Mouse (Mus musculus) neural tube, embryonic 13.5 days (tissue): Measurements from ENCODE around the gene Pla2g10. TPM values are rescaled to one million over a fixed set of nuclear protein-coding genes. Genes with fewer than 3 reads are reported as not detected.
A peak's percentile ranks its signal among the peaks of the same experiment; 100 is the strongest.
"Not testable (repeated sequence)": the region's sequence is repeated elsewhere in the genome, so short reads cannot be mapped to it uniquely, and the experiment has no call there.

Experiments used
- ATAC-seq: fragments of 200-750 bp; cut with Nextera tagmentation; 2 replicates; pipeline ENCODE4 v1.8.0; 2017; ENCODE audit warnings: low read depth, mild to moderate bottlenecking, moderate TSS enrichment, moderate library complexity
- H3K27ac ChIP-seq: fragments of 300-500 bp; sonication (generic); replicated peaks from 2 replicates; pipeline ENCODE4 v1.5.1; 2015; ENCODE audit warnings: moderate library complexity, mild to moderate bottlenecking, inconsistent platforms
- H3K27me3 ChIP-seq: fragments of 300-500 bp; sonication (generic); 2 replicates; pipeline ENCODE4 v1.6.1; 2015; ENCODE audit warnings: mild to moderate bottlenecking, inconsistent platforms
- H3K36me3 ChIP-seq: fragments of 300-500 bp; sonication (generic); 2 replicates; pipeline ENCODE4 v1.6.1; 2015; ENCODE audit warnings: mild to moderate bottlenecking, inconsistent platforms
- H3K4me1 ChIP-seq: fragments of 300-500 bp; sonication (generic); replicated peaks from 2 replicates; pipeline ENCODE4 v1.6.1; 2015; ENCODE audit warnings: inconsistent platforms
- H3K4me2 ChIP-seq: fragments of 300-500 bp; sonication (generic); 2 replicates; pipeline ENCODE4 v1.6.1; 2015; ENCODE audit warnings: inconsistent platforms, mild to moderate bottlenecking, moderate library complexity
- H3K4me3 ChIP-seq: fragments of 300-500 bp; sonication (generic); 2 replicates; pipeline ENCODE4 v1.5.1; 2015; ENCODE audit warnings: mild to moderate bottlenecking, inconsistent platforms
- H3K9ac ChIP-seq: fragments of 300-500 bp; sonication (generic); 2 replicates; pipeline ENCODE4 v1.6.1; 2015; ENCODE audit warnings: moderate library complexity, mild to moderate bottlenecking, inconsistent platforms
- H3K9me3 ChIP-seq: fragments of 300-500 bp; sonication (generic); 2 replicates; pipeline ENCODE4 v1.6.1; 2016; ENCODE audit warnings: inconsistent platforms
- WGBS: fragments of 180-500 bp; shearing (Covaris S2); methylation state at CpG from one replicate; pipeline ENCODE4 v1.1.7; 2015; 5-methylcytosine and 5-hydroxymethylcytosine counted together
- polyA plus RNA-seq: library from polyadenylated mRNA; unstranded; fragments of >200 nt; fragmentation: Nextera tagmentation; extraction: Ambion mirVana; gene quantifications from 2 replicates; pipeline ENCODE4 v1.2.1, GENCODE M21; 2015

The Pla2g10 gene
- polyA plus RNA-seq, 1 experiment from 2014 or later, result 2.1 TPM

DNA sequence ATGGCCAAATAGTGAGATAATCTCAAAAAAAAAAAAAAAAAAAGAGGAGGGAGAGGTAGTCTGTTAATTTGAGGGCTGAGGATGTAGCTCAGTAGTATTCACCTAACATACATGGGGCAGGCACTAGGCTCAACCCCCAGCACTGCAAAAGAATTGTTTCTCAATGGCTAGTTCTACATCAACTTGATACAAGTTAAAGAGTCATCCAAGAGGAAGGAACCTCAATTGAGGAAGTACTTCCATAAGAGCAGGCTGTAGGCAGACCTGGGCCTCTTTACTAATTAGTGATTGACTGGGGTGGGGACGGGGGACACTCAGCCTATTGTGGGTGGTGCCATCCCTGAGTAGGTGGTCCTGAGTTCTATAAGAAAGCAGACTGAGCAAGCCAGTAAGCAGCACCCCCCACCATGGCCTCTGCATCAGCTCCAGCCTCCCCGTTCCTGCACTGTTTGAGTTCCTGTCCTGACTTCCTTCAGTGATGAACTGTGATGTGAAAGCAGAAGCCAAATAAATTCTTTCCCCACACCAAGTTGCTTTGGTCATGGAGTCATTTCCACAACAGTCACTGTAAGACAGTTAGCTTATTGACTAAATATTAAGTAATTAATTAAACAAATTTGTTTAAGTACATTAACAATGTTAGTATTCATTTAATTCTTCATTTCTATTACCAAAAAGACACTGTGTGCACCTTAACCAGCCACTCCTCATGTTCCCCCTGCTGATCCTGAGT is 13.8 kb downstream of the Pla2g10 start:
- H3K9ac ChIP-seq, result no peak overlapping the region
- H3K4me3 ChIP-seq, result no peak overlapping the region
- H3K4me2 ChIP-seq, result no peak overlapping the region
- H3K27ac ChIP-seq, result no peak overlapping the region
- H3K27me3 ChIP-seq, result no peaks in the 10 kb centered on the region
- no peaks in the 10 kb centered on the region for H3K9me3 ChIP-seq
- WGBS, result 85% methylated on average over 2 of the region's 2 CpGs
- H3K36me3 ChIP-seq, result no peaks in the 10 kb centered on the region
- H3K4me1 ChIP-seq, result no peaks in the 10 kb centered on the region
- no peak for ATAC-seq

DNA sequence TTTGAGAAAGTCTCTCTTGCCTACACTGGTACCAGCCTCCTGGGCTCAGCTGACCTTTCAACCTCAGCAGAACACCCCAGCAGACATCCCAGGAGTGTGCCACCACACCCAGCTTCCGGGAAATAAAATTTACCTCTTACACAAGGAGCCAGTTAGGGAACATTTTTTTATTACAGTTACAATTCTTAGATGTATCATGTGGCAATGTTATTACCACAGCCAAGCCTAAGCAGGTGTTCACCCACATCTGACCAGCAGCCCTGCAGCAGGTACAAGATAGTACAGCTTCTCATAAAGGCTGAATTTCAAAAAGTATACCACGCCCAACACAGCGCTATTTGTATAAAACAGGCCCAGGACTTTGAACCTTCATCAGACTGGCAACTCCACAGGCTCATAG is 15.9 kb downstream of the Pla2g10 start:
- 92% methylated on average over 3 of the region's 3 CpGs for WGBS
- Histone ChIP-seq H3K27ac (no peak overlapping the region), H3K9ac (no peak overlapping the region), H3K9me3 (no peaks in the 10 kb centered on the region), H3K27me3 (no peaks in the 10 kb centered on the region), H3K4me1 (no peaks in the 10 kb centered on the region), H3K36me3 (no peaks in the 10 kb centered on the region), H3K4me2 (no peak overlapping the region), H3K4me3 (no peak overlapping the region)
- ATAC-seq, result no peak

DNA sequence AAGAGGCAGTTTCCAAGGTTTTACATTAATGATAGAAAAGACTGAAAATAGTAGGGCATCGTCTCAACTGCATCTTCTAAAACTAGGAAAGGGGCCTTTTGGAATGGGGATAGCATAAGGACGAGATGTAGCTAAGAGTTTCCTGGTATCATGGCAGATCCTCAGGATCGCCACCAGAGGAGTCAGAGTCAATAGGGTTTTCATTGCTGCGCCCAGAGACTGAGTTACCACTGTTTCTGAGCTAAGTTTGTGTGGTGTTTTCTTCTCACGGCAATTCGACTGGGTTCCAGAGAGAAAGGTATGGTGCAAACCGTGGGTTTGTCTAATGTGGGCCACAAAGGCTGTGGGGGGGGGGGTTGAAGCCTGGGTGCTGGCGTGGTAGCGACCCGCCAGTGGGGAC is 26.1 kb downstream of the Pla2g10 start:
- Histone ChIP-seq H3K4me1 (no peaks in the 10 kb centered on the region), H3K9ac (no peak overlapping the region), H3K4me3 (no peak overlapping the region), H3K36me3 (peaks cover 58% of the 10 kb centered on the region), H3K4me2 (no peak overlapping the region), H3K27me3 (no peaks in the 10 kb centered on the region), H3K9me3 (no peaks in the 10 kb centered on the region), H3K27ac (no peak overlapping the region)
- 92% methylated on average over 10 of the region's 10 CpGs for WGBS
- ATAC-seq, result no peak

DNA sequence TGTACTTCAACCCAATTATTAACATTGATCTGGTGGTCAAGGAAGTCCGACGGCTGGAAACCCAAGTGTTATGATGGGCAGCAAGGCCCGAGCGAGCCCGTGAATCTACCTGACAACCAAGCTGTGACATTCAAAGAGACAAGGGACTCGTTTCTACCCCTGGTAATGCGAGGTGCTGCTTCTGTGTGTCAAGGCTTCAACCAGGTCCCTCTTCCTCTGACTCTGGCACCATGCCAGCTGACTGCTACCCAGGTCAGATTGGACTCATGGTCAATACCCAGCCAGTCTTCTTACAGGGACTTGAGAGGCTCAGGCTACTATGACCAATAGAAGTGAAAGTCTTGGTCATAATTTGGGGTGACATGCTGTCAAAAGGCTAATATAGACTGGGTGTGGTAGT is 28.6 kb downstream of the Pla2g10 start:
- peaks cover 79% of the 10 kb centered on the region for H3K36me3 ChIP-seq
- H3K27me3 ChIP-seq, result no peaks in the 10 kb centered on the region
- no peak for ATAC-seq
- 96% methylated on average over 7 of the region's 7 CpGs for WGBS
- no peak overlapping the region for H3K4me3 ChIP-seq
- no peaks in the 10 kb centered on the region for H3K9me3 ChIP-seq
- H3K9ac ChIP-seq, result no peak overlapping the region
- no peak overlapping the region for H3K27ac ChIP-seq
- H3K4me1 ChIP-seq, result no peaks in the 10 kb centered on the region
- H3K4me2 ChIP-seq, result no peak overlapping the region

DNA sequence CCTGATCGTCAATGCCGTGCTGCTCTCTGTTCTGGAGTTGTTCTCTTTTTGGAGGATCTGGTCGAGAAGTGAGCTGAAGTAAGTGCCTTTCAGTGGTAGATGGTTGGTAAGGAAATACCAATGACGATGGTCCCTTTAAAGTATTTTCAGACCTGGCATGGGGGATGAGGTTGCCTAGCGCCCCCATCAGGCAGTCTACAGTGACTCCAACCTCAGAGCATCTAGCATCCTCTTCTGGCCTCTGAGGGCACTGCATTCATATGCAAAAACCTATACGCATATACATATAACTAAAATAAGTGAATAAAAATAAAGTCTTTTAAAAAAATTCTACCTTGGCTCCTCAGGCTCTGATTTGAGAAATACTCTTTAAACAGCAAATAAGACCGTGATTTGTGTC is 31.8 kb downstream of the Pla2g10 start:
- H3K9me3 ChIP-seq, result no peaks in the 10 kb centered on the region
- no peak overlapping the region for H3K4me2 ChIP-seq
- 93% methylated on average over 7 of the region's 7 CpGs for WGBS
- no peaks in the 10 kb centered on the region for H3K4me1 ChIP-seq
- no peak for ATAC-seq
- H3K4me3 ChIP-seq, result no peak overlapping the region
- no peak overlapping the region for H3K9ac ChIP-seq
- no peaks in the 10 kb centered on the region for H3K27me3 ChIP-seq
- H3K27ac ChIP-seq, result no peak overlapping the region
- peaks cover 89% of the 10 kb centered on the region for H3K36me3 ChIP-seq

DNA sequence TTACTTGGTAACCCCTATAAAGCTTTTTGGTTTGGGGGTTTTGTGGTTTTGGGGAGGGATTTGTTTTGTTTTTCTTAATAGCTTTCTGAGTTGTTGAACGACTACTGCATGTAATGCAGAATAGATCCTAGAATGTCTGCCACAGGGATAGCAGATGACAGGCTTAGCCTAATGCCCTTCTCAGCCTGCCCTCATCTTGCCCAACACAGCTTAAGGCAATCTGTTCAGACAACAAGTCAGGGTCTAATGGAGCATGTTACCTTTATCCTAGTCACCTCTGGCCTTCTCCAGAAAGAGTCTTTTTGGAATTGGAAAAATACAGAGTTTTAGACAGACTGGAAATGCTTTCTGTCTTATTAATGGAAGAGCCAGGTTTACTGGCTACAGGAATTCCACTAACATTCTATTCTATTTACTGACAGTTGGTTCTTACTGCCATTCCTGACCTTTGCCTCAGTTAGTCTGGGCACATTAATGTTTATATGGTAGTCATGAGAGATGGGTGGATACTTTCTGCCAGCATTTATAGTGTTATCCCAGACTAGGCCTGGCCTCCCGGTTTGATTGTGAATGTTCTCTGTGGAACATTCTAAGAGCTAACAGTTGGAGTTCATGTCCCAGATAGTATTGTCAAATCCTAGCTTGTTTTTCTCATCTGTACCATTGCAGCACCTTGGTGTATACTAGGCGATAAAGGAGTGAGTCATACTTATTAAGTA is 52.0 kb downstream of the Pla2g10 start:
- Histone ChIP-seq H3K27me3 (no peaks in the 10 kb centered on the region), H3K9me3 (no peaks in the 10 kb centered on the region), H3K9ac (no peak overlapping the region), H3K36me3 (peaks cover 30% of the 10 kb centered on the region), H3K27ac (no peak overlapping the region), H3K4me2 (no peak overlapping the region), H3K4me1 (no peaks in the 10 kb centered on the region), H3K4me3 (no peak overlapping the region)
- WGBS, result 94% methylated on average over 3 of the region's 3 CpGs
- ATAC-seq, result no peak

DNA sequence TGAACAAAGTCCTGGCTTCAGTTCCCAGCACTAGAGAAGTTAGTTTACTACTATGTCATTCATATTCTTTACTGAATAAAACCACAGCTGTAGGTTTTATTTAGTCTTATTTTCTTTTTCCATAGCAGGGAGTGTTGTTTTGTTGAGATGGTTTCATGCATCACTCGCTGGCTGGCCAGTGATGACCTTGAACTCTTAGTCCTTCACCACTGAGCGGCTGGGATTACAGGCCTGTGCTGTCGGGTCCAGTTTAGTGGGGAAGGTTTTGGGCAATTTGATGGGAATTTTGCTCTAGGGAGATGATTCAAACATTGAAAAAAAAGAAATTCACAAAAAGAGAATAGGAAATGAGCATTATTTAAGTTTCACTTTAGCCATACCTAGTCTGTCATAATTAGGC is 56.3 kb downstream of the Pla2g10 start:
- no peak for ATAC-seq
- Histone ChIP-seq H3K4me1 (peaks cover 17% of the 10 kb centered on the region), H3K4me2 (no peak overlapping the region), H3K27me3 (no peaks in the 10 kb centered on the region), H3K9ac (no peak overlapping the region), H3K9me3 (no peaks in the 10 kb centered on the region), H3K27ac (no peak overlapping the region), H3K4me3 (no peak overlapping the region), H3K36me3 (peaks cover 26% of the 10 kb centered on the region)
- 95% methylated on average over 3 of the region's 3 CpGs for WGBS

DNA sequence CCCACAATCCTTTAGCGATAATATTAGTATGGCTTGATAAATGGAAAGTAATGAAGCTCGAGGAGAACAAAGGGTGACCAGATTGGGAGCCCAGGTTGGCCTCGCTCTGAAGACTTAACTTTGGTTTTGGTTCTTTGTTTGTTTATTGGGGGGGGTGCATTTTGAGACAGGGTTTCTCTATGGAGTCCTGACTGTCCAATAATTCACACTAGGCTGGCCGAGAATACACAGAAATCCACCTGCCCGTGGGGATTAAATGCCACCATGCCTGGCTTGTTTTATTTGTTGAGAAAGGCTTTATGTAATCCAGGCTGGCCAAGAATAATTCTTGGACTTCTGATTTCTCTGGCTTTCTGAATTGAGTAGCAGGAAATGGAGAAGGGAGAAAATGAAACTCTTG is 57.7 kb downstream of the Pla2g10 start:
- no peak overlapping the region for H3K27ac ChIP-seq

DNA sequence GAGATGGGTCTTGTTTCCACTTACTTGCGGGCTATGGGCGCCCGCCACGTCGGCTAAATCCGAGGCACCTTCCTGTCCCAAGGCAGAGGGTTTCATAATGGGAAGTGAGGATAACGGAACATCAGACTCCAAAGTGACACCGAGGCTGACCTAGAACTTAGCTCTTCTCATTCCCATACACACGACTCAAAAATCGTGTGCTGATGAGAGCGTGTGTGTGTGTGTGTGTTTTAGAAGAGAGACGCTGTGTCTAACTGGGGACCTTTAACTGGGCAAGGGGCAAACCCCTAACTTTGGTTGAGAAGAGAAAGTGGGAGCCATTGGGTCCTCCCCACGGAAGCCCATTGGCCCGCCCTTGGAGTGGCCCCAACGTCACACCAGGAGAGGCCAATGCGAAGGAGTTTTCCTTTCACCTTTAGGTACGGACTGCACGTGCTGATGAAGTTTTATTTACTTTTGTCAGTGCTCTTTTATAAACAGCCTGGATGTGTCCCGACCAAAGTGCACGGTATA is 58.3 kb downstream of the Pla2g10 start:
- peaks cover 15% of the 10 kb centered on the region for H3K36me3 ChIP-seq
- no peaks in the 10 kb centered on the region for H3K9me3 ChIP-seq
- ATAC-seq, result peak; percentile 13
- H3K4me3 ChIP-seq, result peak overlapping the region; percentile 91
- peaks cover 24% of the 10 kb centered on the region for H3K4me1 ChIP-seq
- 2% methylated on average over 20 of the region's 20 CpGs for WGBS
- peak overlapping the region; percentile 91 for H3K4me2 ChIP-seq
- H3K9ac ChIP-seq, result peak overlapping the region; percentile 89
- H3K27ac ChIP-seq, result peak overlapping the region; percentile 80
- H3K27me3 ChIP-seq, result no peaks in the 10 kb centered on the region

More for the DNA sequence above, 57.7 kb downstream of the Pla2g10 start:
- 82% methylated on average over 5 of the region's 5 CpGs for WGBS
- Histone ChIP-seq H3K4me2 (peak overlapping the region; percentile 91), H3K36me3 (peaks cover 21% of the 10 kb centered on the region), H3K27me3 (no peaks in the 10 kb centered on the region), H3K4me1 (peaks cover 22% of the 10 kb centered on the region), H3K9ac (0 out of 2 replicates have a peak overlapping the region, but pooled peaks have one; percentile 89), H3K9me3 (no peaks in the 10 kb centered on the region), H3K4me3 (peak overlapping the region; percentile 91)
- no peak for ATAC-seq

DNA sequence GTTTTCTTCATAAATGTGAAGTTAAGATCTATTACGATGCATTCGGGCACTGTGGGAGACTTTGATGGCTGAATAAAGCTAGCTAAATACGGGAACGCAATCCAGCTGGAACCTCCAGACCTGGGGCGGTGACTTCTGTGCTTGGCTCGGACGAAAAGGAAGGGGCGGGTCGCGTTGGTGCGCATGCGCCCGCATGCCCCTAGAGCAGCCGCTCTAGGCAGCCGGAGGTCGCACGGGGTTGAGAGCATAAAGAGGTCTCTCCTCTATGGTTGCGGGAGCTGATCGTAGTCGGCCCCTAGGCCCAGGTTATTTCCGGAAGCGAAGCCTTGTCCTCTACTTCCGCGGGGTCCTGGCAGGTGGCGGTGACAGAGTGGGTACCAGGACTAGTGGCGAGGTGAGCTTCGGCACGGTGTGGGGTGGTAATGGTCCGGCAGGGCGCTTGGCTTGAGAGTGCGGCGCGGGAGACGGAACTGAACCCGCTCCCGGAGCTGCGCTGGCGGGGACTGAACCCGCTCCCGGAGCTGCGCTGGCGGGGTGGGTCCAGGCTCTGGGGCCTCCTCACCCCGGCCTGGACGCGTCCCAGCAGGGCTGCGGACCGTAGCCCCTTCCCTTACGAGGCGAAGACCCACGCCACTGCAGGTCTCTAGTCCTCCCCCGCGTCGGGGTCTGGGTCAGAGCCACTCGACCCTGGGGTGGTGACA is 58.9 kb downstream of the Pla2g10 start, which contains the start of the genes Bfar and 3110001I22Rik:
Gene Bfar, plus strand, starts transcription at position 174 of the 701 bp plus-strand sequence.
Gene 3110001I22Rik, plus strand, starts transcription at position 245 of the 701 bp plus-strand sequence.
- peak; percentile 95 for ATAC-seq
- WGBS, result under 1% methylated on average over 53 of the region's 54 CpGs
- H3K9ac ChIP-seq, result peak within 1 kb of the TSS; percentile 89
- peaks cover 9% of the 10 kb centered on the region for H3K36me3 ChIP-seq
- peak within 1 kb of the TSS; percentile 80 for H3K27ac ChIP-seq
- peak within 1 kb of the TSS; percentile 91 for H3K4me2 ChIP-seq
- H3K4me3 ChIP-seq, result peak within 1 kb of the TSS; percentile 91
- peaks cover 30% of the 10 kb centered on the region for H3K4me1 ChIP-seq
- H3K9me3 ChIP-seq, result no peaks in the 10 kb centered on the region
- H3K27me3 ChIP-seq, result no peaks in the 10 kb centered on the region

DNA sequence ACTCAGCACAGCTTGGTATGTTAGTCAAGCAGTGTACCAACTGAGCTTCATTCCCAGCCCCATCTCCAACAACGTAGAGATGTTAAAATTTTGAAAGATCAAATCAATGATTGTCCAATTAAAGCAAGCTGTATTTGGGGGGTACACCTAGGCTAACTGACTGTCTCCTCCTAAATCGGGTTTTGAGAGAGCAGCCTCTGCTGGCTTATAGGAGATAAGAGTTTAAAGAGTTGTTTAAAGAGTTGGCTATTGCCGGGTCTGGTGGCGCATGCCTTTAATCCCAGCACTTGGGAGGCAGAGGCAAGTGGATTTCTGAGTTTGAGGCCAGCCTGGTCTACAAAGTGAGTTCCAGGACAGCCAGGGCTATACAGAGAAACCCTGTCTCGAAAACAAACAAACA is 59.9 kb downstream of the Pla2g10 start:
- not testable (repeated sequence) for H3K36me3 ChIP-seq, H3K9ac ChIP-seq, H3K27me3 ChIP-seq, H3K27ac ChIP-seq, ATAC-seq, H3K9me3 ChIP-seq
- WGBS, result 81% methylated on average over 5 of the region's 5 CpGs
- Histone ChIP-seq H3K4me2 (peak overlapping the region; percentile 91), H3K4me3 (peak overlapping the region; percentile 91), H3K4me1 (peaks cover 32% of the 10 kb centered on the region)

DNA sequence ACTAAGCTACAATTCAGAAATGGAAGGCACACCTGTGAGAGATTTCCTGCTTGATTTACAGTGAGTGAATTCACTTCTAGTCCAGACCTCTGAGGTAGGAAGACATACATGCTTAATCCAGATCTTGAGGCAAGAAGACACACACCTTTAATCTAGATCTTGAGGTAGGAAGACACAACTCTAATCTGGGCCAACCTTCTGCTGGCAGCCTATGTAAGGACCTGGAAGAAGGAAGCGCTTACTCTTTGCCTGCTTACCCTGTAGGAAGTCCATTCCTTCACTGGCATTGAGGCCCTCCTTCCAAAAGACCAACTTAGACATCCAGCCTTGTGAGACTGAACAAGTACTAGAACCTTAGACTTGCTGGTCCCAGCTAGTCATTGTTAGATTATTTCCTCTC is 61.5 kb downstream of the Pla2g10 start:
- 84% methylated on average over 1 of the region's 1 CpGs for WGBS
- H3K4me3 ChIP-seq, result no peak overlapping the region
- H3K36me3 ChIP-seq, result peaks cover 11% of the 10 kb centered on the region
- H3K27ac ChIP-seq, result no peak overlapping the region
- no peak overlapping the region for H3K9ac ChIP-seq
- H3K4me2 ChIP-seq, result no peak overlapping the region
- peaks cover 32% of the 10 kb centered on the region for H3K4me1 ChIP-seq
- H3K27me3 ChIP-seq, result no peaks in the 10 kb centered on the region
- ATAC-seq, result no peak
- no peaks in the 10 kb centered on the region for H3K9me3 ChIP-seq
